Mouse (Mus musculus) T-helper 17 cell (primary cell): ENCODE measurements at regions not wholly inside any gene's neighbourhood (a gene's known extent, or its start where the extent isn't known, plus 50 kb on each side); places are given as distances from the start of the nearest gene placed in this dataset.
"Not testable (repeated sequence)": the region's sequence is repeated elsewhere in the genome, so short reads cannot be mapped to it uniquely, and the experiment has no call there.

Experiments
- in situ Hi-C, 2 experiments: fragments of 300-600 bp; cut with MboI, MseI; formaldehyde crosslinking; loops; 1 replicate in 1 of 2; 2 replicates in 1 of 2; pipeline ENCODE4 v1.15.1; 2025; ENCODE audit warnings: high pct_unique_total_duplicates in 2 of 2

DNA sequence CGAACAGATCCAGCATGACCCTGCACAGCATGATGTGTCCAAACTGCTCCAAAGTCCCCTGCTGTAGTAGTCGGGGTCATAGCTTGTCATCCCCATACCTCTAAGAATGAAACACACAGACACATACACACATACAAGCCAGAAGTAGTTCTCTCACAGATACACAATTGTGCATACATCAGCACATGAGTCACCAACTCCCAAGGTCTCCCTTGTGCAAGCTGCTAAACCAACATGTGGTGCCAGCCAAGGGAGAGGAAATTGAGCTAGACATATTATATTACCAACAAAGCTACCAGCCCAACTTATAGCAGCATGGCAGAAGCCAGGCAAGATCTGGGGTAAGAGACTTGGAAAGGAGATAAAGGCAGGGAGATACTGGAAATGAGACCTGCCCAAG lies 353.5 kb upstream of the Rgma start:
- in situ Hi-C loops: no loop called here

- in situ Hi-C loops: no loop called here
Measured at GRCm38 (mm10) chr7:73025640-73026039, 349.7 kb upstream of the Rgma start.

- in situ Hi-C loops: no loop called here
Measured at GRCm38 (mm10) chr7:73028952-73029351, 346.4 kb upstream of the Rgma start.

- in situ Hi-C loops: no loop called here
Measured at GRCm38 (mm10) chr7:73031407-73031806, 343.9 kb upstream of the Rgma start.

GRCm38 (mm10) chr7:73032316-73032980 lies 342.9 kb upstream of the Rgma start:
- in situ Hi-C loops: no loop called here

- in situ Hi-C loops: no loop called here
Measured at GRCm38 (mm10) chr7:73036801-73037555, 338.3 kb upstream of the Rgma start.

DNA sequence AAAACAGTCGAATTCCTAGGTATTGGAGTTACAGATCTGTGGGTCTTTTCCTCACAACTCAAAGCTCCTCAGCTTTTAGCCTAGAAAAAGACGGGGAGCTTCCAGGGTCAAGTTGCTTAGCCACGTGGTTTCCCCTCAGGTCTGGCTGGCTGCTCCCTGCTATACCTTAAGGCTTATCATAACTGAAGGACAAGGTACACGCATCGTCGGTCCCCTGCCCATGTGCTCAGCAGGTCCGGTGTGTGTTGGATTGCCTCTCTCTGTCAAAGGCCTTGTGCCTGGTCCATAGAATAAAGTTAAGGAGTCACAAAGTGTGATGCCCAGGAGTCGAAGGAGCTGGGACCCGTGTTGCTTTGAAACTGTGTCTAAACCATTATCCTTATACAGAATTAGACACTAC lies 337.7 kb upstream of the Rgma start:
- in situ Hi-C loops: no loop called here

- in situ Hi-C loops: no loop called here
Measured at GRCm38 (mm10) chr7:73039921-73040320, 335.4 kb upstream of the Rgma start.

GRCm38 (mm10) chr7:73044316-73044715 lies 331.0 kb upstream of the Rgma start:
- in situ Hi-C loops: no loop called here

DNA sequence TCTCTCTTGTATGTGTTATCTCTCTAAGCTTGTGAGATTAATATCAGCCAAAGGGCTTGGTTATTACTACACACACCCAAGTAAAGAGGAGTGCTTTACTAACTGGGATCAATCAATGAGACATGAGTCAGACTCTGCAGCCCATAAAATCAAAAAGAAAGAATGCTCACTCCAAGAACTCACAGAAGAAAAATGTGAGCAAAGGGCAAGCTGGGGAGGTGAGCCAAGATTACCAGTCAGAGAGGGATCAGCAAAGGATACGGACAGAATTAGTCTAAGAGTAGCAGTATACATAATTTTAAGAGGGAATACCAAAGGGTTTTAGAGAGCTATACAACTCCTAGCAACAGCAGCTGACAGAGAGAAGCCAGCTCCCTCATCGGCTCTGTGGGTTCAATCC lies 319.4 kb upstream of the Rgma start:
- in situ Hi-C loops: no loop called here

- in situ Hi-C loops: no loop called here
Measured at GRCm38 (mm10) chr7:73063556-73063955, 311.8 kb upstream of the Rgma start.

DNA sequence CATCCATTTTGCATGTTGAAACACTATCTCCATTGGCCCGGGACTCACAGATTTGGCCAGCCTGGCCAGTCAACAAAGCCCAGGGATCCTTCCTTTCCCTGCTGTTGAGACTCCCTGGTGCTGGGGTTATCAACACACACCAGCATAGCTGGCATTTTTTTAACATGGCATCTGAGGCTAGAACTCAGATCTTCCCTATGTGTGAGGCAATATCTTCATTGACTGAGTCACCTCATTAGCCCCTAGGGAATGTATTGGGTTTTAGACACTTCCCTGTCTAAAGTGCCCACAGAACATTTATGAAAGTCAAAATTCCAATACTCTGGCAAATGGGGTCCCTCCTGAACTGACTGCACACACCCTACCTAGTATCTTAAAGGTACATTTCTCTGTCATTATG lies 306.8 kb upstream of the Rgma start:
- in situ Hi-C loops: no loop called here

DNA sequence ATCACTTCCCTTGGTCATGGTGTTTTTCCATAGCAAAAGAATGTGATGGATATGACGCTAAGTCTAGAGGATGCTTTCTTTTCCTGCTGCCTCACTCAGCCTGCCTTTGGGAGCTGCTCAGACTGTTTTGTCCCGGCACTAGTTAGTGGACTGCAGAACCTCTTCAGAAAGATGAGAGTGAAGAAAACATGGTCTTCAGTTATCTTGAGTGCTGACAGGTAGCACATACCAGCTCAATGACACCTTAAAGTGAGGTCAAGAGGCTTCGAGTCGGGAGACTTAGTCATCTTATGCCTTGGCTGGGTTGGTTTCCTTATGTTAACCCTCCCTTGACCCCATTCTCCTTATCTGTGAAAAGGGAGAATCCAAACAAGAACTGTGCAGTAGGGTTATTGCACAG lies 306.0 kb upstream of the Rgma start:
- in situ Hi-C loops: no loop called here

DNA sequence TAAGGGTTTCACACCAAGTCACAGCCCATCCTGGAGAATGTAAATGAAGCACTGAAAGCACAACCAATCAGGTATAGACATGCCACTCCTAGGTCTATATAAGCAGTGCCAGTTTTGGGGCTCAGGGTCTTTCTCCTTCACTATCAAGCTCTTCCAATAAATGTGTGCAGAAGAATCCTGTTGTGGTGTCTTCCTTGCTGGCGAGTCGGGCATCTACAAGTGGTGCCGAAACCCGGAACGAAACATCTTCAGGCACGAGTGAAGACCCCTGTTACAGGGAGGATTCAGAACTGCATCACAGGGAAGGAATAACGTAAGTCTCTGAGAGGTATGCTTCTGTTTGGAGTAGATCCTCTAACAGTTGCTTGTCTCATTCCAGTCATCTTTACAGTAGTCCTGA lies 299.9 kb upstream of the Rgma start:
- in situ Hi-C loops: not testable (repeated sequence)

- in situ Hi-C loops: no loop called here
Measured at GRCm38 (mm10) chr7:73087496-73088185, 287.7 kb upstream of the Rgma start.

- in situ Hi-C loops: no loop called here
Measured at GRCm38 (mm10) chr7:73088321-73088720, 287.0 kb upstream of the Rgma start.

GRCm38 (mm10) chr7:73091758-73092157 lies 283.6 kb upstream of the Rgma start:
- in situ Hi-C loops: loop anchor here in 1 of 2 experiments (10.0 kb wide), 1 partner anchor 1867 kb away; no protein-coding TSS in a partner anchor

DNA sequence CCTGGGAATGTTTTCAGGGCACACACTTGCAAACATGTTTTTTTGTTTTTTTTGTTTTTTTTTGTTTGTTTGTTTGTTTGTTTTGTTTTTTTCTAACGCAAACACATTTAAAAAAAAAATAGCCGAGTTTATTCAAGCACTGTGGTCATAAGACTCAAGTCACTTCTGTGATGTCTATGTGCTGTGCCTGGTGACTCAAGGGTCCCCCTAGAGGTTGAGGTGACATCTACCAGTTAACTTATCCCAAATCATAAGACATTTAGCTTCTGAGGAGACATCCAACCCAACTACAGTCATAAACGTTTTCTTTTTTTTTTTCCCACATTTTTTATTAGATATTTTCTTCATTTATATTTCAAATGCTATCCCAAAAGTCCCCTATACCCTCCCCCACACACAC lies 281.2 kb upstream of the Rgma start:
- in situ Hi-C loops: loop anchor here in 1 of 2 experiments (10.0 kb wide), 1 partner anchor 1869 kb away; no protein-coding TSS in a partner anchor

GRCm38 (mm10) chr7:73118871-73119270 lies 256.4 kb upstream of the Rgma start:
- in situ Hi-C loops: loop anchor here in 1 of 2 experiments (10.0 kb wide), 1 partner anchor 854 kb away; no protein-coding TSS in a partner anchor

GRCm38 (mm10) chr7:73120276-73120675 lies 255.0 kb upstream of the Rgma start:
- in situ Hi-C loops: no loop called here

DNA sequence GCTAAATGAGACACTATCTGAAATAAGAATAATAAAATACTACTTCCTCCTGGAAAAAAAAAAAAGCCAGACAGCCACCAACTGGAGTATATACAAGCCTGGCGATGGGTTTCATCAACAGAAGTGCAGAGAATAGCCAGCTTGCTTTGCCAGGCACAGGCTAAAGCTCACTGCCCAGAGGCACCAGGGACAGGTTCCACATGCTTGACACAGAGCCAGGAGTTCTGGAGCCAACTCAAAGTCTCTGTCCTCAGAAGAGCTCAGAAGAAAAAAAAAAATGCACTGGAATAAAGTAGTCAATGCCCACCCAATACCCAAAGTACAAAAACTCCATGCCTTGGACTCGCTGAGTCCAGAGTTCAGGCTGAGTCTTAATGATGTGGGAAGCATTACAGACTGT lies 250.3 kb upstream of the Rgma start:
- in situ Hi-C loops: no loop called here

DNA sequence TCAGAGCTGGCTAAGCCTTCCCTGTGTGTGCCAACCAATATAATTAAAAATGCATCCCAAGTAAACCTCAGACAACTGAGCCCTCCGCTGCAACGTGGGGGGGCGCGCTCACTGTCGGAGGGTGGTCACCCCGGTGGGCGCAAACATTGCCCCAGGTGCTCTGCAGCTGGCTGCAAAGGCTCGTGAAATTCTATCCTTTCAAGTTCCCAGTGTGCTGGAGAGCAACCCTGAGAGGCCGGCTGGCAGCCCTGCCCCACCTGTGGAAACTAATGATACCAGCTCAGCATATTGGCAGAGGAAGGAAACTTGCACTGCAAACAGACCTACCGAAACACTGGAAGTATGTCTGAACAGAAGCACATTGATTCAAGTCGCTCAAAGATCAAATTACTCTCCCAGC lies 249.4 kb upstream of the Rgma start:
- in situ Hi-C loops: no loop called here
